Mouse (Mus musculus) ES-Bruce4 (cell line): ENCODE results near the gene Psen2. TPM values are rescaled to one million over a fixed set of nuclear protein-coding genes. Genes with fewer than 3 reads are reported as not detected.

Experiments
- H3K27ac ChIP-seq: 2 replicates; pipeline ENCODE4 v1.5.1; 2012; ENCODE audit warnings: low read length, inconsistent platforms; ENCODE audit not compliant: insufficient read depth
- H3K27me3 ChIP-seq: 2 replicates; pipeline ENCODE4 v1.6.1; 2012; ENCODE audit warnings: mild to moderate bottlenecking, low read length, inconsistent platforms; ENCODE audit not compliant: control insufficient read depth, poor library complexity, insufficient read depth, severe bottlenecking
- H3K36me3 ChIP-seq: 2 replicates; pipeline ENCODE4 v1.6.1; 2012; ENCODE audit warnings: inconsistent platforms, mild to moderate bottlenecking, low read length, moderate library complexity; ENCODE audit not compliant: control insufficient read depth, poor library complexity, insufficient read depth, severe bottlenecking
- H3K4me1 ChIP-seq: one replicate; pipeline ENCODE4 v1.8.1; 2011; ENCODE audit warnings: low read length; ENCODE audit not compliant: control insufficient read depth, insufficient read depth
- H3K4me3 ChIP-seq: 2 replicates; pipeline ENCODE4 v1.5.1; 2011; ENCODE audit warnings: low read depth, mild to moderate bottlenecking, low read length
- H3K9ac ChIP-seq: 2 replicates; pipeline ENCODE4 v1.6.1; 2012; ENCODE audit warnings: low read depth, mild to moderate bottlenecking, inconsistent platforms; ENCODE audit not compliant: poor library complexity, severe bottlenecking
- H3K9me3 ChIP-seq: replicated peaks from 2 replicates; pipeline ENCODE4 v1.6.1; 2012; ENCODE audit warnings: mild to moderate bottlenecking, low read length, inconsistent platforms; ENCODE audit not compliant: control insufficient read depth, poor library complexity, insufficient read depth, severe bottlenecking
- CTCF ChIP-seq: IDR thresholded peaks from one replicate; pipeline ENCODE4 v1.8.1; 2011; ENCODE audit warnings: low read depth, low read length
- EP300 ChIP-seq: IDR thresholded peaks from 2 replicates; pipeline ENCODE4 v1.6.1; 2011; ENCODE audit warnings: low read depth, low read length; ENCODE audit not compliant: insufficient read depth
- POLR2A ChIP-seq: IDR thresholded peaks from one replicate; pipeline ENCODE4 v1.8.1; 2011; ENCODE audit warnings: low read length; ENCODE audit not compliant: insufficient read depth
- polyA plus RNA-seq: library from polyadenylated mRNA; stranded (reverse); fragments of >200 nt; gene quantifications from 2 replicates; pipeline ENCODE4 v1.2.4, GENCODE M21; 2011; ENCODE audit warnings: low read depth; ENCODE audit not compliant: missing spikeins, insufficient read depth, insufficient read length

Gene Psen2
- polyA plus RNA-seq, 1 experiment = 11.7 TPM

GRCm38 (mm10) chr1:180303600-180303999 is 40.4 kb upstream of the Psen2 start:
- Histone ChIP-seq H3K4me3 (no peak overlapping the region), H3K9me3 (no peaks in the 10 kb centered on the region), H3K27me3 (no peaks in the 10 kb centered on the region), H3K36me3 (no peaks in the 10 kb centered on the region), H3K9ac (no peak overlapping the region), H3K27ac (no peak overlapping the region), H3K4me1 (peaks cover 6% of the 10 kb centered on the region)
- TF ChIP-seq CTCF (no peak), POLR2A (no peak), EP300 (no peak)

GRCm38 (mm10) chr1:180302253-180303120 is 39.2 kb upstream of the Psen2 start:
- TF ChIP-seq CTCF = no peak
- no peak for TF ChIP-seq EP300
- no peak for TF ChIP-seq POLR2A
- Histone ChIP-seq H3K27ac (no peak overlapping the region), H3K9ac (no peak overlapping the region), H3K4me1 (peaks cover 3% of the 10 kb centered on the region), H3K9me3 (no peaks in the 10 kb centered on the region), H3K4me3 (no peak overlapping the region), H3K36me3 (no peaks in the 10 kb centered on the region), H3K27me3 (no peaks in the 10 kb centered on the region)

GRCm38 (mm10) chr1:180300997-180301396 is 37.8 kb upstream of the Psen2 start:
- TF ChIP-seq CTCF (no peak), POLR2A (no peak), EP300 (no peak)
- Histone ChIP-seq H3K4me1 (peaks cover 3% of the 10 kb centered on the region), H3K27ac (no peak overlapping the region)

GRCm38 (mm10) chr1:180300292-180300691 is 37.1 kb upstream of the Psen2 start:
- H3K4me3 ChIP-seq = no peak overlapping the region
- peaks cover 3% of the 10 kb centered on the region for H3K4me1 ChIP-seq
- no peak overlapping the region for H3K27ac ChIP-seq
- H3K9me3 ChIP-seq = no peaks in the 10 kb centered on the region
- H3K36me3 ChIP-seq = no peaks in the 10 kb centered on the region
- no peak for TF ChIP-seq EP300
- no peak for TF ChIP-seq CTCF
- no peak for TF ChIP-seq POLR2A
- H3K9ac ChIP-seq = no peak overlapping the region
- H3K27me3 ChIP-seq = no peaks in the 10 kb centered on the region

More at GRCm38 (mm10) chr1:180300997-180301396, 37.8 kb upstream of the Psen2 start:
- Histone ChIP-seq H3K9me3 (no peaks in the 10 kb centered on the region), H3K36me3 (no peaks in the 10 kb centered on the region), H3K4me3 (no peak overlapping the region), H3K27me3 (no peaks in the 10 kb centered on the region), H3K9ac (no peak overlapping the region)

GRCm38 (mm10) chr1:180299697-180300096 is 36.5 kb upstream of the Psen2 start:
- TF ChIP-seq POLR2A (no peak), EP300 (no peak), CTCF (no peak)
- Histone ChIP-seq H3K36me3 (no peaks in the 10 kb centered on the region), H3K9ac (no peak overlapping the region), H3K27me3 (no peaks in the 10 kb centered on the region), H3K4me3 (no peak overlapping the region), H3K4me1 (peaks cover 3% of the 10 kb centered on the region), H3K27ac (no peak overlapping the region), H3K9me3 (no peaks in the 10 kb centered on the region)

GRCm38 (mm10) chr1:180296088-180296487 is 32.9 kb upstream of the Psen2 start:
- H3K9ac ChIP-seq = no peak overlapping the region

More at GRCm38 (mm10) chr1:180296088-180296487, 32.9 kb upstream of the Psen2 start:
- Histone ChIP-seq H3K36me3 (no peaks in the 10 kb centered on the region), H3K4me1 (peaks cover 3% of the 10 kb centered on the region), H3K27me3 (no peaks in the 10 kb centered on the region), H3K4me3 (no peak overlapping the region), H3K9me3 (no peaks in the 10 kb centered on the region), H3K27ac (no peak overlapping the region)
- TF ChIP-seq CTCF (no peak), POLR2A (no peak), EP300 (no peak)
